Mouse (Mus musculus) kidney, embryonic 14.5 days (tissue): ENCODE results near the gene Rab3ip. TPM values are rescaled to one million over a fixed set of nuclear protein-coding genes. Genes with fewer than 3 reads are reported as not detected.

ENCODE experiments used
- ATAC-seq: fragments of 200-750 bp; cut with Nextera tagmentation; 2 replicates; pipeline ENCODE4 v1.8.0; 2017; ENCODE audit warnings: moderate number of reproducible peaks, mild to moderate bottlenecking, moderate TSS enrichment, moderate library complexity; ENCODE audit not compliant: low FRiP score, low TSS enrichment
- H3K27ac ChIP-seq: fragments of 300-500 bp; sonication (generic); 2 replicates; pipeline ENCODE4 v1.5.1; 2014; ENCODE audit warnings: low read depth, mild to moderate bottlenecking, low read length, moderate library complexity, mixed read lengths
- H3K27me3 ChIP-seq: fragments of 300-500 bp; sonication (generic); 2 replicates; pipeline ENCODE4 v1.6.1; 2014; ENCODE audit warnings: mild to moderate bottlenecking, low read length; ENCODE audit not compliant: control insufficient read depth, insufficient read depth
- H3K36me3 ChIP-seq: fragments of 300-500 bp; sonication (generic); 2 replicates; pipeline ENCODE4 v1.6.1; 2014; ENCODE audit warnings: low read length, mixed read lengths; ENCODE audit not compliant: control insufficient read depth, insufficient read depth
- H3K4me1 ChIP-seq: fragments of 300-500 bp; sonication (generic); 2 replicates; pipeline ENCODE4 v1.6.1; 2014; ENCODE audit warnings: low read length, mixed read lengths; ENCODE audit not compliant: control insufficient read depth, insufficient read depth
- H3K4me2 ChIP-seq: fragments of 300-500 bp; sonication (generic); replicated peaks from 2 replicates; pipeline ENCODE4 v1.6.1; 2014; ENCODE audit warnings: low read depth, mild to moderate bottlenecking, low read length
- H3K4me3 ChIP-seq: fragments of 300-500 bp; sonication (generic); 2 replicates; pipeline ENCODE4 v1.5.1; 2014; ENCODE audit warnings: mild to moderate bottlenecking, low read length
- H3K9ac ChIP-seq: fragments of 300-500 bp; sonication (generic); 2 replicates; pipeline ENCODE4 v1.6.1; 2014; ENCODE audit warnings: low read depth, mild to moderate bottlenecking, low read length, moderate library complexity
- H3K9me3 ChIP-seq: fragments of 300-500 bp; sonication (generic); 2 replicates; pipeline ENCODE4 v1.6.1; 2016; ENCODE audit warnings: low read length; ENCODE audit not compliant: control insufficient read depth
- WGBS: fragments of 180-500 bp; shearing (Covaris S2); extraction: QIAGEN DNeasy Blood & Tissue Kit; methylation state at CpG from one replicate; pipeline ENCODE4 v1.1.7; 2014; 5-methylcytosine and 5-hydroxymethylcytosine counted together
- polyA plus RNA-seq: library from polyadenylated mRNA; unstranded; fragments of >200 nt; fragmentation: Nextera tagmentation; extraction: Ambion mirVana; gene quantifications from 2 replicates; pipeline ENCODE4 v1.2.1, GENCODE M21; 2014

The Rab3ip gene
- polyA plus RNA-seq, 1 experiment from 2014 or later, result 102 TPM

DNA sequence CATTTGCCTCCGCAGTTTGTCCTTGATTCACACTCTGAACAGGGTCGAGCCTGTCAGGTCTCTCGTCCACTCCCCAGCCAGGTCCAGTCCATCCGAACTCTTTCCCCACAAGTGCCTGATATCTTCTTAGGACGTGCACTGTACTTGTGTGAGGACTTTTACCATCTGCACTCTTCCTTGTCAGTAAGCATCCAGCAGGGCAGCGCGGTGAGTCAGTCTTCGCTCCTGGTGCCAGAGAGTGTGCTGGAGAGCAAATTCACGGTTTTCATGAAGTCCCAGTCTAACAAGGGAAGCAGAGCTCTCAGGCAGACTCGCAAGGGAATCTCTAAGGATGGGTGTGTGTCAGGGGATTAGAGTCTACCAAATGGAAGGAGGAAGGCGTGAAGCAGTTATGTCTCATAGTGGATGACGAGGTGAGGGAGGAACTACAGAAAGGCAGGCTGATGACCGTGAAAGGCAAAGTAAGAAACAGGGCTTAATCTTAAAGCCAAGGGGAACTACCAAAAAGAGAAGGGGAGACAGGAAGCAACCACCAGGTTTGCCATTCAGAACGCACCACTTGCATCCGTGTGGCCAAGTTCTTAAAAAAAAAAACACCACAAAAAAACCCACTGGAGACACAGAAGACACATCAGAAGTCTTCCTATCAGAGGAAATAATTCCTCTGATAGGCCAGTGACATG lies 18.9 kb downstream of the Rab3ip start:
- peaks cover 45% of the 10 kb centered on the region for H3K36me3 ChIP-seq
- H3K4me3 ChIP-seq, result no peak overlapping the region
- H3K27me3 ChIP-seq, result no peaks in the 10 kb centered on the region
- no peaks in the 10 kb centered on the region for H3K9me3 ChIP-seq
- 0 out of 2 replicates have a peak, but pooled peaks cover 2% of the 10 kb centered on the region for H3K4me1 ChIP-seq
- no peak overlapping the region for H3K27ac ChIP-seq
- no peak for ATAC-seq
- WGBS, result 69% methylated on average over 15 of the region's 15 CpGs
- no peak overlapping the region for H3K9ac ChIP-seq
- no peak overlapping the region for H3K4me2 ChIP-seq

DNA sequence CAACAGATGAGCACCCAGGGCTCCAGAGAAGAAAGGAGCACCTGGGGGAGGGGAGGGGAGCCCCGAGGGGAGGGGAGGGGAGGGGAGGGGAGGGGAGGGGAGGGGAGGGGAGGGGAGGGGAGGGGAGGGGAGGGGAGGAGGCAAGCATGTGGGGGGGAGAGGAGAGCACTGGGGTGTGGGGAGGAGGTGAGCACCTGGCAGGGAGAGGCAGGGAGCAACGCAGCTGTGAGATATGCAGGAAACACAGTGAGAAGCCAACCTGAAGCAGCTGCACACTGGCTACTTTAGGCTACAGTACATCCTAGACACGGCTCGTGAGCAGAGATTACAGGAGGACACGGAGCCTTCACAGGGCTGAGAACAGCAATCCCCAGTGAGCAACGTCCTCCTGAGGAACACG lies 19.6 kb downstream of the Rab3ip start:
- Histone ChIP-seq H3K4me2 (no peak overlapping the region), H3K4me1 (no peaks in the 10 kb centered on the region), H3K9me3 (no peaks in the 10 kb centered on the region), H3K27ac (no peak overlapping the region), H3K9ac (no peak overlapping the region), H3K27me3 (no peaks in the 10 kb centered on the region), H3K36me3 (peaks cover 49% of the 10 kb centered on the region), H3K4me3 (no peak overlapping the region)
- 29% methylated on average over 6 of the region's 7 CpGs for WGBS
- ATAC-seq, result 0 out of 2 replicates have a peak, but pooled peaks have one; percentile 46

- no peak for ATAC-seq
- Histone ChIP-seq H3K27ac (no peak overlapping the region), H3K4me1 (no peaks in the 10 kb centered on the region), H3K9me3 (no peaks in the 10 kb centered on the region), H3K4me3 (no peak overlapping the region), H3K27me3 (no peaks in the 10 kb centered on the region), H3K9ac (no peak overlapping the region), H3K36me3 (peaks cover 49% of the 10 kb centered on the region), H3K4me2 (no peak overlapping the region)
- whole genome bisulfite sequencing, result 74% methylated on average over 7 of the region's 7 CpGs
These were observed 20.1 kb downstream of the Rab3ip start for GRCm38 (mm10) chr10:116930506-116930905.

GRCm38 (mm10) chr10:116928826-116929225 lies 21.7 kb downstream of the Rab3ip start:
- no peak overlapping the region for H3K9ac ChIP-seq
- no peaks in the 10 kb centered on the region for H3K9me3 ChIP-seq
- no peak overlapping the region for H3K4me3 ChIP-seq
- H3K27me3 ChIP-seq, result no peaks in the 10 kb centered on the region
- no peak for ATAC-seq
- no peak overlapping the region for H3K4me2 ChIP-seq
- H3K4me1 ChIP-seq, result no peaks in the 10 kb centered on the region
- peaks cover 59% of the 10 kb centered on the region for H3K36me3 ChIP-seq
- H3K27ac ChIP-seq, result no peak overlapping the region
- 77% methylated on average over 3 of the region's 3 CpGs for WGBS

- Histone ChIP-seq H3K27ac (no peak overlapping the region), H3K4me3 (no peak overlapping the region), H3K36me3 (peaks cover 59% of the 10 kb centered on the region), H3K9ac (no peak overlapping the region), H3K27me3 (no peaks in the 10 kb centered on the region), H3K9me3 (no peaks in the 10 kb centered on the region), H3K4me2 (no peak overlapping the region), H3K4me1 (no peaks in the 10 kb centered on the region)
- ATAC-seq, result no peak
- 91% methylated on average over 11 of the region's 11 CpGs for WGBS
These were observed 24.0 kb downstream of the Rab3ip start for GRCm38 (mm10) chr10:116926428-116927113.

DNA sequence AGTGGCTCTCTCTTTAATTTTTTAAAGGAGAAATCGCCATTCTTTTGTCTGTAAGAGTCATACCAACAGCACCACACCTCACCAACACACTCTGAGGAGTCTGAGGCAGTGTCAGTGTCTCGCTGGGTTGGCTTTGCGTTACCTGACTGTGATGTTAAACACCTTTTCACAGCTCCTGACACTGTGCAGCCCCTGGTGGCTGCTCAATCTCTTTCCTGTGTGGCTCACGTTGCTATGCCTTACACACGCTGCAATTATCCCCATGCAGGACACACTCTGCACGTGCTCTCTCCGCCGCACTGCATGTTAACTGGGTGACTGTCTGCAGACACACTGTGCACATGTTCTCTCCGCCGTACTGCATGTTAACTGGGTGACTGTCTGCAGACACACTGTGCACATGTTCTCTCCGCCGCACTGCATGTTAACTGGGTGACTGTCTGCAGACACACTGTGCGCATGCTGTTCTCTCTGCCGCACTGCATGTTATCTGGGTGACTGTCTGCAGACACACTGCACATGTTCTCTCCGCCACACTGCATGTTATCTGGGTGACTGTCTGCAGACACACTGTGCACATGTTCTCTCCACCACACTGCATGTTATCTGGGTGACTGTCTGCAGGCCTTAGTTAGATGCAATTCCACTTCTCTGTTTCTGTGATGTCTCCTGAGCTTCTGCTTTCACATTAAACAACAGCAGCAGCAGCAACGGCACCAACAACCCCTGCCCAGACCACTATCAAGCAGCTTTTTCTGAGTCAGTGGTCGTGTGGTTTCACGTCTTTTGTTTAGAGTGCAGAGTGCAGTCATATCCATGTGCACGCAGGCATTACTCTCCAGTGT lies 26.7 kb downstream of the Rab3ip start:
- WGBS, result 92% methylated on average over 19 of the region's 19 CpGs
- ATAC-seq, result no peak
- Histone ChIP-seq H3K4me1 (no peaks in the 10 kb centered on the region), H3K27ac (no peak overlapping the region), H3K9me3 (no peaks in the 10 kb centered on the region), H3K4me2 (no peak overlapping the region), H3K9ac (no peak overlapping the region), H3K4me3 (no peak overlapping the region), H3K36me3 (peaks cover 59% of the 10 kb centered on the region), H3K27me3 (no peaks in the 10 kb centered on the region)

DNA sequence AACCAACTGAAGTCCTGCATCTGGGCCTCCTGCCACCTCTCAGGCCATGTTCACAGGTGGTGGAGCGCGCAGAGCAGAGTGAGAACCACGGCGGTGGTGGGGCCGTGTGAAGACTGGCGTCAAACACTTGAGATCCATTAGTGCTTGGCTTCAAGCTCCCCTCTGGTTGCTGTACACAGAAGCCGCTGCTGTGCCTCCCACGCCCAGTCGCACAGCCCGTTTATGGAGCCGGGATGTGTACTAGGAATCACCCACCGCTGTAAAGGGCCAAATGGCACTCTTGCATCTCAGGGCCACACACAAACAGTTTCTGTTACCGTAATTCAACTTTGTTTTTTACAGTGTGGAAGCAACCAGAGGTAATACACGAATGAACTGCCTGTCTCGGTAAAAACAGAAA lies 28.4 kb downstream of the Rab3ip start:
- 60% methylated on average over 15 of the region's 15 CpGs for WGBS
- no peaks in the 10 kb centered on the region for H3K9me3 ChIP-seq
- no peak for ATAC-seq

GRCm38 (mm10) chr10:116921416-116921815 lies 29.2 kb downstream of the Rab3ip start:
- H3K4me3 ChIP-seq, result no peak overlapping the region
- H3K4me1 ChIP-seq, result no peaks in the 10 kb centered on the region
- peaks cover 54% of the 10 kb centered on the region for H3K36me3 ChIP-seq
- WGBS, result 80% methylated on average over 15 of the region's 15 CpGs
- no peaks in the 10 kb centered on the region for H3K27me3 ChIP-seq
- H3K27ac ChIP-seq, result no peak overlapping the region
- ATAC-seq, result no peak
- H3K9ac ChIP-seq, result no peak overlapping the region
- no peak overlapping the region for H3K4me2 ChIP-seq
- H3K9me3 ChIP-seq, result no peaks in the 10 kb centered on the region

More for the DNA sequence above, 28.4 kb downstream of the Rab3ip start:
- Histone ChIP-seq H3K9ac (no peak overlapping the region), H3K4me3 (no peak overlapping the region), H3K36me3 (peaks cover 58% of the 10 kb centered on the region), H3K4me1 (no peaks in the 10 kb centered on the region), H3K27ac (no peak overlapping the region), H3K4me2 (no peak overlapping the region), H3K27me3 (no peaks in the 10 kb centered on the region)
